Mouse (Mus musculus): ENCODE results near the gene Limch1.

Limch1 gene

GRCm38 (mm10) chr5:66745390-66745995 lies at the start of gene Limch1:
Gene Limch1, plus strand, starts transcription at chr5:66745827.
- peak; percentile 62 for DNase-seq (ENCODE audit: low spot score)

- peak; percentile 80 for DNase-seq (ENCODE audit: low spot score)
These were observed 48.5 kb upstream of the Limch1 start for GRCm38 (mm10) chr5:66697119-66697518.

GRCm38 (mm10) chr5:66699911-66700310 lies 45.7 kb upstream of the Limch1 start:
- DNase-seq (ENCODE audit: low spot score) = no peak

GRCm38 (mm10) chr5:66701951-66702350 lies 43.7 kb upstream of the Limch1 start:
- DNase-seq (ENCODE audit: low spot score) = no peak

GRCm38 (mm10) chr5:66703317-66704004 lies 42.2 kb upstream of the Limch1 start:
- DNase-seq (ENCODE audit: low spot score) = peak; percentile 46

- DNase-seq (ENCODE audit: low spot score) = no peak
These were observed 37.8 kb upstream of the Limch1 start for GRCm38 (mm10) chr5:66707859-66708258.

GRCm38 (mm10) chr5:66710445-66711019 lies 35.1 kb upstream of the Limch1 start:
- peak; percentile 22 for DNase-seq (ENCODE audit: low spot score)

GRCm38 (mm10) chr5:66712801-66713200 lies 32.8 kb upstream of the Limch1 start:
- DNase-seq (ENCODE audit: low spot score) = no peak

- peak; percentile 27 for DNase-seq (ENCODE audit: low spot score)
These were observed 30.1 kb upstream of the Limch1 start for GRCm38 (mm10) chr5:66715498-66715931.

GRCm38 (mm10) chr5:66717931-66718330 lies 27.7 kb upstream of the Limch1 start:
- no peak for DNase-seq (ENCODE audit: low spot score)

GRCm38 (mm10) chr5:66718413-66718812 lies 27.2 kb upstream of the Limch1 start:
- DNase-seq (ENCODE audit: low spot score) = no peak

- no peak for DNase-seq (ENCODE audit: low spot score)
These were observed 26.7 kb upstream of the Limch1 start for GRCm38 (mm10) chr5:66718880-66719279.

GRCm38 (mm10) chr5:66720921-66721320 lies 24.7 kb upstream of the Limch1 start:
- no peak for DNase-seq (ENCODE audit: low spot score)

- no peak for DNase-seq (ENCODE audit: low spot score)
These were observed 23.0 kb upstream of the Limch1 start for GRCm38 (mm10) chr5:66722586-66722985.

- no peak for DNase-seq (ENCODE audit: low spot score)
These were observed 22.6 kb upstream of the Limch1 start for GRCm38 (mm10) chr5:66723037-66723436.

GRCm38 (mm10) chr5:66723626-66724025 lies 22.0 kb upstream of the Limch1 start:
- DNase-seq (ENCODE audit: low spot score) = no peak

- no peak for DNase-seq (ENCODE audit: low spot score)
These were observed 16.3 kb upstream of the Limch1 start for GRCm38 (mm10) chr5:66729306-66729705.

- peak; percentile 9 for DNase-seq (ENCODE audit: low spot score)
These were observed 14.9 kb upstream of the Limch1 start for GRCm38 (mm10) chr5:66730621-66731301.

GRCm38 (mm10) chr5:66731302-66731697 lies 14.3 kb upstream of the Limch1 start:
- DNase-seq (ENCODE audit: low spot score) = no peak

- DNase-seq (ENCODE audit: low spot score) = no peak
These were observed 12.1 kb upstream of the Limch1 start for GRCm38 (mm10) chr5:66733556-66733955.

GRCm38 (mm10) chr5:66739376-66739775 lies 6.3 kb upstream of the Limch1 start:
- no peak for DNase-seq (ENCODE audit: low spot score)

GRCm38 (mm10) chr5:66745996-66746681 lies 512 bp downstream of the Limch1 start:
- peak; percentile 47 for DNase-seq (ENCODE audit: low spot score)

Measured in MN1 (cell line).